Mouse (Mus musculus) left cerebral cortex, adult 18-20 months (tissue): ENCODE measurements around the gene Aipl1. TPM values are rescaled to one million over a fixed set of nuclear protein-coding genes. Genes with fewer than 3 reads are reported as not detected.

Experiments
- total RNA-seq, 2 experiments: library from RNA; stranded (reverse); gene quantifications; 2 replicates each; pipeline ENCODE4 v1.2.3; 2021

Aipl1 gene
- total RNA-seq, 2 experiments from 2014 or later: not detected

Other genes with a start within 250 kb of the Aipl1 start
- gene Pimreg, start 4.5 kb upstream of the Aipl1 start, total RNA-seq: not detected
- 10 to 100 TPM; 80.5 to 83.2 TPM for gene Pitpnm3, start 98.3 kb upstream of the Aipl1 start, total RNA-seq
- gene Gm43951, start 169.3 kb upstream of the Aipl1 start, total RNA-seq: 10 to 100 TPM; 12.2 to 13.0 TPM
- 10 to 100 TPM; 33.8 to 34.3 TPM for gene 4933427D14Rik, start 169.9 kb upstream of the Aipl1 start, total RNA-seq
- 10 to 100 TPM; 35.1 to 38.0 TPM for gene Txndc17, start 170.0 kb upstream of the Aipl1 start, total RNA-seq
- gene Med31, start 178.1 kb upstream of the Aipl1 start, total RNA-seq: 10 to 100 TPM; 15.3 to 16.1 TPM
- gene Slc13a5, start 229.7 kb upstream of the Aipl1 start, total RNA-seq: 10 to 100 TPM; 13.0 to 17.9 TPM